Comparison of ENCODE assay signal across 15 mouse cellular contexts in the genomic region with DNA sequence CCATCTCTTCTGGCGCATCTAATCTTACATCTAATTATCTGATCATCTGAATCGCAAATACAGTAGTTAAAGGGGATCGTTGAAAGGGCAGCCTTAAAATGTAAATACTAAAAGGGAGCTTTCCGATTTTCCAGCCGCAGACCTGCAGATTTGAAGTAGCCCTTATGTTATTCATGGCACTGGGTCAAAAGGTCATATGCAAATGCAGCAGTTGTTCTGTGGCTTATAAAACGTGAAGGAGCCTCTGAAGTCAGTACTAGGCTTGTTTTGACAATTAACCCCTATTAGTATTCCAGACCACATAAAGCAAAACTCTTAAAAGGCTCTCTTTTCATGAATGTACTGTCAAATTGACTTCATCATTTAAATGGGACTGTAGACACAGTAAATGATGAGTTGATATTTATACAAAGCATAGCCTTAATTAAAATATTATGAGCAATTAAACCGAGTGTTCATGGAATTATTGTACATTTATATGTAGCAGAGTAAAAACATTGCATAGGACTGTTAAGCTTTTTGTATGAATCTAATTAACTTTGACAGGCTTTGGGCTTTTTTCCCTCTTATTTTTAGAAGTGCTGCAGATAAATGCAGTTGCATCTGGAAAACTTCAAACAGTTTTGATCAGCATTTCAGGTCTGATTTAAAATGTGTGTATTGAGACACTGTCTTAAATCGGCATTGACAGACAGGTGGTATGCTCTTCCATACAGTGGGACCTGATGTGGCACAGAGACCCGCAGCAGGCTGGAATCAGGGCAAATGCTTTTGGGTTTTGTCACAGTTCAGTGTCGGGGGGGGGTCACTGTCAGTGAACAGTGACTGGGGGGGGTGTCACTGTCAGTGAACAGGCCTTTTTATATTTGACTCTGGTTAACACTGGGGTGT. TPM values are rescaled to one million over a fixed set of nuclear protein-coding genes. Genes with fewer than 3 reads are reported as not detected.
DNase-seq lines count a peak whose midpoint lies in the region; ATAC-seq and TF ChIP-seq lines count a peak whose summit lies in the region.
"Had no signal": no experiment of that assay in that cellular context is flagged by ENCODE, and none has a peak within 500 bp of the region (broad histone marks: within the 10 kb centered on the region; RNA-seq: fewer than 3 reads in every experiment).

No protein-coding gene starts in this region.

- no peaks in the 10 kb centered on the region for H3K27me3 ChIP-seq in hindbrain, embryonic 13.5 days
- H3K27me3 ChIP-seq in midbrain, embryonic 16.5 days (ENCODE audit: control insufficient read depth, insufficient read depth, low read depth, low read length), result no peaks in the 10 kb centered on the region
- H3K27me3 ChIP-seq in stomach, postnatal 0 days (ENCODE audit: control insufficient read depth, insufficient read depth, low read length), result no peaks in the 10 kb centered on the region
- H3K27me3 ChIP-seq: embryonic facial prominence, embryonic 15.5 days; heart, embryonic 13.5 days; liver, embryonic 15.5 days had no signal

- ATAC-seq in hindbrain, embryonic 13.5 days (ENCODE audit: low FRiP score), result peak; percentile 32; the same call in 1 of the 2 replicates
- peak; percentile 59; the same call in 1 of the 2 replicates for ATAC-seq in midbrain, embryonic 16.5 days
- ATAC-seq in stomach, postnatal 0 days (ENCODE audit: low FRiP score, low TSS enrichment), result no peak

- no peak for TF ChIP-seq CTCF in stomach, postnatal 0 days (IDR thresholded peaks at IDR 0.05; ENCODE audit: low read depth)

- peak overlapping the region; percentile 34 for H3K4me2 ChIP-seq in hindbrain, embryonic 13.5 days
- H3K4me2 ChIP-seq in midbrain, embryonic 16.5 days (ENCODE audit: low read length), result peak overlapping the region; percentile 7; the same call in 1 of the 2 replicates
- H3K4me2 ChIP-seq in stomach, postnatal 0 days (replicated peaks; ENCODE audit: low read depth), result no peak overlapping the region
- H3K4me2 ChIP-seq: embryonic facial prominence, embryonic 15.5 days; heart, embryonic 13.5 days; liver, embryonic 15.5 days had no signal

- no peaks in the 10 kb centered on the region for H3K9me3 ChIP-seq in hindbrain, embryonic 13.5 days
- no peaks in the 10 kb centered on the region for H3K9me3 ChIP-seq in midbrain, embryonic 16.5 days (replicated peaks; ENCODE audit: control insufficient read depth, low read length, poor library complexity, severe bottlenecking)
- H3K9me3 ChIP-seq in stomach, postnatal 0 days (ENCODE audit: control insufficient read depth, low read length), result no peaks in the 10 kb centered on the region
- H3K9me3 ChIP-seq: embryonic facial prominence, embryonic 15.5 days; heart, embryonic 13.5 days; liver, embryonic 15.5 days had no signal

- no peak for TF ChIP-seq EP300 in stomach, postnatal 0 days (optimal IDR thresholded peaks at IDR 0.05)

- no peak overlapping the region for H3K9ac ChIP-seq in hindbrain, embryonic 13.5 days
- H3K9ac ChIP-seq in midbrain, embryonic 16.5 days (ENCODE audit: low read depth, low read length), result no peak overlapping the region
- H3K9ac ChIP-seq in stomach, postnatal 0 days (ENCODE audit: low read length), result no peak overlapping the region
- H3K9ac ChIP-seq: embryonic facial prominence, embryonic 15.5 days; heart, embryonic 13.5 days; liver, embryonic 15.5 days had no signal

- H3K4me3 ChIP-seq in hindbrain, embryonic 13.5 days, result no peak overlapping the region
- H3K4me3 ChIP-seq in midbrain, embryonic 16.5 days (ENCODE audit: low read depth, low read length), result no peak overlapping the region
- no peak overlapping the region for H3K4me3 ChIP-seq in stomach, postnatal 0 days (ENCODE audit: low read depth, low read length)
- H3K4me3 ChIP-seq: embryonic facial prominence, embryonic 15.5 days; heart, embryonic 13.5 days; liver, embryonic 15.5 days had no signal

- peaks cover 36% of the 10 kb centered on the region for H3K4me1 ChIP-seq in hindbrain, embryonic 13.5 days (replicated peaks)
- peaks cover 24% of the 10 kb centered on the region for H3K4me1 ChIP-seq in midbrain, embryonic 16.5 days (ENCODE audit: control insufficient read depth, insufficient read depth, low read length)
- no peaks in the 10 kb centered on the region for H3K4me1 ChIP-seq in stomach, postnatal 0 days (replicated peaks; ENCODE audit: control insufficient read depth, insufficient read depth)
- H3K4me1 ChIP-seq: embryonic facial prominence, embryonic 15.5 days; liver, embryonic 15.5 days had no signal

- DNase-seq in ZHBTc4 (ENCODE audit: low read depth, low spot score), result peak; percentile 75
- DNase-seq in embryo, embryonic 9.5 days (ENCODE audit: extremely low spot score), result peak; percentile 29
- DNase-seq in stomach, postnatal 0 days (ENCODE audit: low spot score), result no peak
- no peak for DNase-seq in T-cell, adult 2 months (ENCODE audit: low spot score)
- no peak for DNase-seq in heart, adult 18-20 months
- DNase-seq in frontal cortex, postnatal 14 days (ENCODE audit: low spot score in 2 of 2), result no peak
- DNase-seq: cerebellum, adult 8-10 months; kidney, postnatal 36 days; left cerebral cortex, postnatal 4 days had no signal

- 10% methylated on average over 10 of the region's 10 CpGs for WGBS in hindbrain, embryonic 13.5 days
- WGBS in midbrain, embryonic 16.5 days, result 6% methylated on average over 10 of the region's 10 CpGs
- 31% methylated on average over 10 of the region's 10 CpGs for WGBS in stomach, postnatal 0 days

- no peak overlapping the region for H3K27ac ChIP-seq in hindbrain, embryonic 13.5 days
- peak overlapping the region; percentile 28; the same call in 1 of the 2 replicates for H3K27ac ChIP-seq in midbrain, embryonic 16.5 days (ENCODE audit: low read length)
- no peak overlapping the region for H3K27ac ChIP-seq in stomach, postnatal 0 days (replicated peaks)
- H3K27ac ChIP-seq: embryonic facial prominence, embryonic 15.5 days; heart, embryonic 13.5 days; liver, embryonic 15.5 days had no signal

- H3K36me3 ChIP-seq in hindbrain, embryonic 13.5 days, result no peaks in the 10 kb centered on the region
- no peaks in the 10 kb centered on the region for H3K36me3 ChIP-seq in midbrain, embryonic 16.5 days (ENCODE audit: control insufficient read depth, insufficient read depth, low read length)
- no peaks in the 10 kb centered on the region for H3K36me3 ChIP-seq in stomach, postnatal 0 days (ENCODE audit: control insufficient read depth, insufficient read depth, low read length)
- H3K36me3 ChIP-seq: embryonic facial prominence, embryonic 15.5 days; heart, embryonic 13.5 days; liver, embryonic 15.5 days had no signal

RNA-seq across cellular contexts. Expression of gene Egfem1, which starts 54.5 kb away (rescaled TPM):
- 5.1 and 7.0 TPM in 2 replicates for polyA plus RNA-seq in hindbrain, embryonic 13.5 days (2015; fragmentation: Nextera tagmentation; extraction: Ambion mirVana)
- 6.8 and 8.2 TPM in 2 replicates for polyA plus RNA-seq in midbrain, embryonic 16.5 days (2015; fragmentation: Nextera tagmentation; extraction: Ambion mirVana)
- polyA plus RNA-seq in stomach, postnatal 0 days (2015; fragmentation: Nextera tagmentation; extraction: Ambion mirVana), result 0.16 and 0.21 TPM in 2 replicates
- total RNA-seq in heart, adult 18-20 months (2021), result not detected
- total RNA-seq: gastrocnemius, adult 8-10 months had no signal

Comparison
In these comparisons a context has a peak if more than half of its experiments do, and no peak if none do; other contexts are left out.
1. DNase-seq: peak in ZHBTc4 (single experiment) and embryo, embryonic 9.5 days (single experiment); none in stomach, postnatal 0 days (single experiment), T-cell, adult 2 months (single experiment), heart, adult 18-20 months (0 of 2) and frontal cortex, postnatal 14 days (0 of 2).